Mouse (Mus musculus): ENCODE data around the gene Ints5. TPM values are rescaled to one million over a fixed set of nuclear protein-coding genes. Genes with fewer than 3 reads are reported as not detected.
"Not testable (repeated sequence)": the region's sequence is repeated elsewhere in the genome, so short reads cannot be mapped to it uniquely, and the experiment has no call there.

Ints5 gene
- polyA plus RNA-seq, 1 experiment from 2014 or later: 22.0 TPM

DNA sequence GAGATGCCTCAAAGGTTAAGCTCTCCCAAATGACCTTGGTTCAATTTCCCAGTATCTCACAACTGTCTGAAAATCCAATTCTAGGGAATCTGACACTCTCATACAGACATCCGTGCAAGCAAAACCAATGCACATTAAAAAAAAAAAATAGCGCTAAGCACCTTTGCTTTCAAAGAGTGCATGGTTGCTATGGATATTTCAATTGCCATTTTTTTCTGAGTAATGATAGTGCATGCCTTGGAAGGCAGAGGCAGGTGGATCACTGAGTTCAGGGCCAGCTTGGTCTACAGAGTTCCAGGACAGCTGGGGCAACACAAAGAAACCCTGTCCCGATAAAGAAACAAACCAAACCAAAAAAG is 11.8 kb upstream of the Ints5 start:
- Histone ChIP-seq H3K27ac (ENCODE audit: low read depth, low read length) (peak overlapping the region; percentile 85; the same call in 1 of the 2 replicates), H3K9me3 (ENCODE audit: control insufficient read depth, low read length) (no peaks in the 10 kb centered on the region), H3K27me3 (ENCODE audit: control insufficient read depth, insufficient read depth, low read length) (no peaks in the 10 kb centered on the region), H3K4me2 (ENCODE audit: low read depth, low read length) (peak overlapping the region; percentile 91), H3K4me1 (ENCODE audit: control insufficient read depth, insufficient read depth, low read length) (peaks cover 10% of the 10 kb centered on the region; the same call in 1 of the 2 replicates), H3K9ac (replicated peaks; ENCODE audit: low read depth, low read length) (peak overlapping the region; percentile 25; the same call in 1 of the 2 replicates), H3K4me3 (ENCODE audit: low read depth, low read length) (peak overlapping the region; percentile 76), H3K36me3 (ENCODE audit: control insufficient read depth, insufficient read depth, low read length) (0 out of 2 replicates have a peak, but pooled peaks cover 8% of the 10 kb centered on the region)
- no peak for ATAC-seq (ENCODE audit: low read depth)
- 10% methylated on average over 3 of the region's 3 CpGs for WGBS

DNA sequence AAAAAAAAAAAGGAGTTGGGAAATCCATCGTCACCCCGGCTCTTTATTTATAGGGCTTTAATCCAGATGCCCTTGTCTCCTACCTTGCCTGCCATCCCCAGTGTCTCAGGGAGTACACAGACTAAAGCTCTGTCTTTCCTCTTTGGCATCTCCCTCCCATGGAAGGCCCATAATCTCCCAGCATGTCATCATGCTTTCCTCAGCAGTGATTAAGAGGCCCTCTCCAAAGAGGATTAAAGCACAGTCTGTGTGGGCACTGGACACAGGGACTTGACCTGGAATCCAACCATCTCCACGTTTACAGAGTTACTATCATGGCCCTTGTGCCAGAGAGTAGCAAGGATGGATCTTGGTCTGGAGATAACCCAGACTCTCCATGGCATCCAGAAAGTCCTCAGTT is 9.2 kb upstream of the Ints5 start, which contains the start of the genes Lbhd1 and Gm49403:
Gene Lbhd1, plus strand, starts transcription at position 117 of the 400 bp plus-strand sequence.
Gene Gm49403, plus strand, starts transcription at position 315 of the 400 bp plus-strand sequence.
- Histone ChIP-seq H3K27me3 (ENCODE audit: control insufficient read depth, insufficient read depth, low read length) (no peaks in the 10 kb centered on the region), H3K4me3 (ENCODE audit: low read depth, low read length) (no peak within 1 kb of the TSS), H3K4me2 (ENCODE audit: low read depth, low read length) (no peak within 1 kb of the TSS), H3K9ac (replicated peaks; ENCODE audit: low read depth, low read length) (no peak within 1 kb of the TSS), H3K9me3 (ENCODE audit: control insufficient read depth, low read length) (no peaks in the 10 kb centered on the region), H3K36me3 (ENCODE audit: control insufficient read depth, insufficient read depth, low read length) (no peaks in the 10 kb centered on the region), H3K27ac (ENCODE audit: low read depth, low read length) (no peak within 1 kb of the TSS), H3K4me1 (ENCODE audit: control insufficient read depth, insufficient read depth, low read length) (peaks cover 18% of the 10 kb centered on the region)
- ATAC-seq (ENCODE audit: low read depth): no peak
- 86% methylated on average over 3 of the region's 3 CpGs for WGBS

DNA sequence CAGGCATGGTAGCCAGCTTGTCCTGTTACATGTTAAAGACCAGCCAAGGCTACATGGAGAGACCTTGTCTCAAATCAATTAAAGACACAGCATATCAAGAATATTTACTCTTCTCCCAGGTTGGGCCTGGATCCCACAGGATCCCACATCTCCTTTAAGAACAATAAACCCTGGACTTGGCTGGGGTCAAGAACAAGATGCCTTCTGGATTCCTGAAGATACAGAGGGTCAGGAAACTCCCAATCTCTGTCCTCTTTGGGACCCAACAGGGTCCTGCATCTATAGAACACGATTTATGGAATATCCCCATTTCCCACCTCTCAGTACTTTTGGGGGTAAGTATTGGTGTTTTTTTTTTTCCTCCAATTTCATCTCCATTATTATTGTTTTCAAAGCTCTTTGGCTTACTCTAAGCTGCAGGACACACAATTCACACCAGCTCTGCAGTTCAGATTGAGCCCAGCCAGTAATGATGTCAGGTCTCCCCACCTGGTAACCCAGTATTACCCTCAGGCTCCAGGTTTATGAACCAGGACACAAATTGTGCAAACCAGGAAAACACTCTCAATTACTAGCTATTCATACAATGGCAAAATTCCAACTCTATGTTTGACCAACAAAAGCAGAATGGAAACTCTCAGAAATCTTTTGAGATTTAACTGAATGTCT is 5.8 kb upstream of the Ints5 start:
- Histone ChIP-seq H3K36me3 (ENCODE audit: control insufficient read depth, insufficient read depth, low read length) (0 out of 2 replicates have a peak, but pooled peaks cover 3% of the 10 kb centered on the region), H3K4me1 (ENCODE audit: control insufficient read depth, insufficient read depth, low read length) (peaks cover 9% of the 10 kb centered on the region), H3K9ac (replicated peaks; ENCODE audit: low read depth, low read length) (no peak overlapping the region), H3K4me2 (ENCODE audit: low read depth, low read length) (no peak overlapping the region), H3K27me3 (ENCODE audit: control insufficient read depth, insufficient read depth, low read length) (no peaks in the 10 kb centered on the region), H3K9me3 (ENCODE audit: control insufficient read depth, low read length) (no peaks in the 10 kb centered on the region), H3K4me3 (ENCODE audit: low read depth, low read length) (no peak overlapping the region), H3K27ac (ENCODE audit: low read depth, low read length) (no peak overlapping the region)
- ATAC-seq (ENCODE audit: low read depth): no peak
- 54% methylated on average over 1 of the region's 1 CpGs for WGBS

DNA sequence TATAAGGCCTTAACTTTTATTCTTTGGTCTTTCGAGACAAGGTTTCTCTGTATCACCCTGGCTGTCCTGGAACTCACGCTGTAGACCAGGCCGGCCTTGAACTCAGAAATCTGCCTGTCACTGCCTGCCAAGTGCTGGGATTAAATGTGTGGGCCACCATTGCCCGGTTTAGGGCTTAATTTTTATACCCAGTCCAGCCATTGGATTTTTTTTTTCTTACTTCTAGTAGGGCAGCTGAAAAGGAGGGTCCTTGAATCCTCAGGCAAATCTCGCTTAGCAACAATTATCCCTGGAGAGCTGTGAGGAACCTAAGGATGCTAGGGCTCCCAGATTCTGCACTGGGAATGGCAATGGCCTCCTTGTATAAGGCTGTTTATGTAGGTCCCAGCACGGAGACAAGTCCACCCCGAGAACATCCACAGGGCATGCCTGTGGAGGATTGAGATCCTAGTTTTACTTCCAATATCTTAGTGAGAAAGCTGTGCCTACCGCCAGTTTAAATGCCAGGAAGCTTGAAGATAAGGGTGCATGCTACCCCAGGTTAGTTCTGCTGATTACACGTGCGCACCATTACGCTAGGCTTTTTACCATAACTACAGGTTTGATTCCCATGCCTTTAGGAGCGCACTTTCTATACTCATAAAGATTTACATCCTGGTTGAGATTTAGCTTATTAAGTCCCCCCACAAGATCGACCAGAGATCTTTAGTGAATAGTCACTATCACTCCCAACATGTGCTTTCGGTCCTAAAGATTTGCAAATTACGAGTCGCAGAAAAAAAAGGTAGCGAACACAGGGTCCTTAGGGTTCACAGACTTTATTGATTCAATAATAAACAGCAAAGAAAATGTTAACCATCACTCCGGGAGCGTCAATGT is 5.0 kb upstream of the Ints5 start:
- no peaks in the 10 kb centered on the region for H3K27me3 ChIP-seq (ENCODE audit: control insufficient read depth, insufficient read depth, low read length)
- peak overlapping the region; percentile 54 for H3K4me3 ChIP-seq (ENCODE audit: low read depth, low read length)
- no peak for ATAC-seq (ENCODE audit: low read depth)
- H3K9me3 ChIP-seq (ENCODE audit: control insufficient read depth, low read length): no peaks in the 10 kb centered on the region
- H3K4me2 ChIP-seq (ENCODE audit: low read depth, low read length): peak overlapping the region; percentile 80
- peak overlapping the region; percentile 71 for H3K9ac ChIP-seq (replicated peaks; ENCODE audit: low read depth, low read length)
- H3K36me3 ChIP-seq (ENCODE audit: control insufficient read depth, insufficient read depth, low read length): 0 out of 2 replicates have a peak, but pooled peaks cover 3% of the 10 kb centered on the region
- WGBS: 14% methylated on average over 19 of the region's 19 CpGs
- H3K4me1 ChIP-seq (ENCODE audit: control insufficient read depth, insufficient read depth, low read length): peaks cover 12% of the 10 kb centered on the region
- peak overlapping the region; percentile 80; the same call in 1 of the 2 replicates for H3K27ac ChIP-seq (ENCODE audit: low read depth, low read length)

DNA sequence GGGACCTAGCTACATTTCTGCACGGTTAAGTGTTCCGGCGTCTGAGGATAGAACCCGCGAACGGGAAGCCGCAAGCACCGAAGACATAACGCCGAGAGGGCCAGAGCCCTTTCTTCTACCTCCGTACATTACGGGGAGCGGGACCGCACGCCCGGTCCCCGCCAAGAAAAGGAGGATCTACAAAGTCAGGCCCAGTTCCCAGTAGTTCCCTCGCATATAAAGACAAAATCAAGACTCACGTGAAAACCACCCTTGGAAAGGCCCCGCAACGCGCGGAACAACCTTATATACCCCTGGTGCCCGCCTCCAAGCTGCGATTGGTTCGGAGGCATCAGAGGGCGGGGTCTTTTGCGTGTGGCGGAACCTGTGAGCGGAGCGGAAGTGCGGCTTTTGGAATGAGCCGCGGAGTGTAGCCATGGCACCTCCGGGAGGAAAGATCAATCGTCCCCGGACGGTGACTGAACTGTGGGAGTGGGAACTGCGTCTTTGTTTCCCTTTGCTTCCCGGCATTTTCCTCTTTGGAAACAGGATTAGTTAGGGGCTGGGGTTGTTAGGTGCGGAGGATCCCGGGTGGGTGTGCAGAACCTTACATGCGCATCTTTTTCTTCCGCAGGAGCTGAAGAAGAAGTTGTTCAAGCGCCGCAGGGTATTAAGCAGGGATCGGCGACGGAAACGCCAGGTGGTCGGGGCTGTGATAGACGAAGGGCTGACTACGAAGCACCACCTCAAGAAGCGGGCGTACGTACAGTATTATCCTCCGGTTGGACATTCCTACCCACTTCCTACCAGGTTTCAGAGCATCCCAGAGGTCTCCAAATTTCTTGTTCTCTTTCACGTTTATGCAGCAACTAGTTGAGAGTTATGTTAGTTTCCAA is 4.1 kb upstream of the Ints5 start, which contains the start of the genes 1810009A15Rik and Gm49416:
Gene 1810009A15Rik, plus strand, starts transcription at position 343 of the 875 bp plus-strand sequence.
Gene Gm49416, plus strand, starts transcription at position 416 of the 875 bp plus-strand sequence.
- ATAC-seq (ENCODE audit: low read depth): peak; percentile 96
- WGBS: under 1% methylated on average over 58 of the region's 58 CpGs
- Histone ChIP-seq H3K4me1 (ENCODE audit: control insufficient read depth, insufficient read depth, low read length) (peaks cover 16% of the 10 kb centered on the region), H3K9ac (replicated peaks; ENCODE audit: low read depth, low read length) (peak within 1 kb of the TSS; percentile 71), H3K9me3 (ENCODE audit: control insufficient read depth, low read length) (no peaks in the 10 kb centered on the region), H3K27me3 (ENCODE audit: control insufficient read depth, insufficient read depth, low read length) (no peaks in the 10 kb centered on the region), H3K4me3 (ENCODE audit: low read depth, low read length) (peak within 1 kb of the TSS; percentile 54), H3K36me3 (ENCODE audit: control insufficient read depth, insufficient read depth, low read length) (0 out of 2 replicates have a peak, but pooled peaks cover 3% of the 10 kb centered on the region), H3K27ac (ENCODE audit: low read depth, low read length) (peak within 1 kb of the TSS; percentile 80), H3K4me2 (ENCODE audit: low read depth, low read length) (peak within 1 kb of the TSS; percentile 80)

DNA sequence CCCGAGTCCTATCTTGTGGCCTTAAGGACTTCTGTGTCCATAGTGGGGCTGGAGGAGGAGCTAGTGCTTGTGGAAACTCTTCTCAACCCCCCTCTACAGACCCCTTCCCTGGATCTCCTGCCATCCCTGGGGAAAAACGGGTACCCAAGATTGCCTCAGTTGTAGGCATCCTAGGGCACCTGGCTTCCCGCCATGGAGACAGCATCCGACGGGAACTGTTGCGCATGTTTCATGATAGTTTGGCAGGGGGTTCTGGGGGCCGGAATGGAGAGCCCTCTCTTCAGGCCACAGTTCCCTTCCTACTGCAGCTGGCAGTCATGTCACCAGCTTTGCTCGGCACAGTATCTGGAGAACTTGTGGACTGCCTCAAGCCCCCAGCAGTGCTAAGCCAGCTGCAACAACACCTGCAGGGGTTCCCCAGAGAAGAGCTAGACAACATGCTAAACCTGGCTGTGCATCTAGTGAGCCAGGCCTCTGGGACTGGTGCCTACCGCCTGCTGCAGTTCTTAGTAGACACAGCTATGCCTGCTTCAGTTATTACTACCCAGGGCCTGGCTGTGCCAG is 2.7 kb downstream of the Ints5 start:
- Histone ChIP-seq H3K36me3 (ENCODE audit: control insufficient read depth, insufficient read depth, low read length) (peaks cover 7% of the 10 kb centered on the region; the same call in 1 of the 2 replicates), H3K27ac (ENCODE audit: low read depth, low read length) (no peak overlapping the region), H3K4me2 (ENCODE audit: low read depth, low read length) (no peak overlapping the region), H3K9me3 (ENCODE audit: control insufficient read depth, low read length) (no peaks in the 10 kb centered on the region), H3K9ac (replicated peaks; ENCODE audit: low read depth, low read length) (no peak overlapping the region), H3K4me1 (ENCODE audit: control insufficient read depth, insufficient read depth, low read length) (peaks cover 27% of the 10 kb centered on the region), H3K27me3 (ENCODE audit: control insufficient read depth, insufficient read depth, low read length) (no peaks in the 10 kb centered on the region), H3K4me3 (ENCODE audit: low read depth, low read length) (no peak overlapping the region)
- no peak for ATAC-seq (ENCODE audit: low read depth)
- 89% methylated on average over 9 of the region's 9 CpGs for WGBS

DNA sequence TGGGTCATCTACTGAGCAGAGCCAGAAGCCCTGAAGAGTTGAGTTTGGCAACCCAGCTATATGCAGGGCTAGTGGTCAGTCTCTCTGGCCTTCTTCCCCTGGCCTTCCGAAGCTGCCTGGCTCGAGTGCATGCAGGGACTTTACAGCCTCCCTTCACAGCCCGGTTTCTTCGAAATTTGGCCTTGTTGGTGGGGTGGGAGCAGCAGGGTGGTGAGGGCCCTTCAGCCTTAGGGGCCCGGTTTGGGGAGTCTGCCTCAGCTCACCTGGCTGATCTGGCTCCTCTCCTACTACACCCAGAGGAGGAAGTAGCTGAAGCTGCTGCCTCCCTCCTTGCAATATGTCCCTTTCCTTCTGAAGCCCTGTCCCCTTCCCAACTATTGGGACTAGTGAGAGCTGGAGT is 3.4 kb downstream of the Ints5 start:
- H3K36me3 ChIP-seq (ENCODE audit: control insufficient read depth, insufficient read depth, low read length); H3K4me3 ChIP-seq (ENCODE audit: low read depth, low read length); H3K27me3 ChIP-seq (ENCODE audit: control insufficient read depth, insufficient read depth, low read length); H3K4me2 ChIP-seq (ENCODE audit: low read depth, low read length); H3K27ac ChIP-seq (ENCODE audit: low read depth, low read length); H3K9ac ChIP-seq (replicated peaks; ENCODE audit: low read depth, low read length); H3K9me3 ChIP-seq (ENCODE audit: control insufficient read depth, low read length); ATAC-seq (ENCODE audit: low read depth): not testable (repeated sequence)
- H3K4me1 ChIP-seq (ENCODE audit: control insufficient read depth, insufficient read depth, low read length): peaks cover 27% of the 10 kb centered on the region
- WGBS: 90% methylated on average over 5 of the region's 5 CpGs

DNA sequence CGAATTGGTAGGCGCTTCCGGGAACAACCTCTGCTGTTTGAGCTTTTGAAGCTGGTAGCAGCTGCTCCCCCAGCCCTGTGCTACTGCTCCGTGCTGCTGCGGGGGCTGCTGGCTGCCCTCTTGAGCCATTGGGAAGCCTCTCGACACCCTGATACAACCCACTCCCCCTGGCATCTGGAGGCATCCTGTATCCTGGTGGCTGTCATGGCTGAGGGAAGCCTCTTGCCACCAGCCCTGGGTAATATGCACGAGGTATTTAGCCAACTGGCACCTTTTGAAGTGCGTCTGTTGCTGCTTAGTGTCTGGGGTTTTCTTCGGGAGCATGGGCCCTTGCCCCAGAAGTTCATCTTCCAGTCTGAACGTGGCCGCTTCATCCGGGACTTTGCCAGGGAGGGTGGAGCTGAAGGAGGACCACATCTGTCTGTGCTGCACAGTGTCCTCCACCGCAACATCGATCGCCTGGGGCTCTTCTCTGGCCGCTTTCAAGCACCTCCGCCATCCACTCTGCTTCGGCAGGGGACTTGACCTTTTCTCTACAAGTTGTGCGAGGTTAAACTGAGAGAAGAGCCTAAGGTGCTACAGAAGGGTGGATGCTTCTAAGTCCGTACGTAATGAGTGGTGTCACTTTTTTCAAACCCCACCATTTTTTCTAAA is 4.5 kb downstream of the Ints5 start:
- H3K4me3 ChIP-seq (ENCODE audit: low read depth, low read length): peak overlapping the region; percentile 76
- H3K27ac ChIP-seq (ENCODE audit: low read depth, low read length): peak overlapping the region; percentile 81
- H3K27me3 ChIP-seq (ENCODE audit: control insufficient read depth, insufficient read depth, low read length); H3K36me3 ChIP-seq (ENCODE audit: control insufficient read depth, insufficient read depth, low read length); H3K9me3 ChIP-seq (ENCODE audit: control insufficient read depth, low read length): not testable (repeated sequence)
- peak overlapping the region; percentile 77 for H3K4me2 ChIP-seq (ENCODE audit: low read depth, low read length)
- H3K9ac ChIP-seq (replicated peaks; ENCODE audit: low read depth, low read length): peak overlapping the region; percentile 44
- peak; percentile 45 for ATAC-seq (ENCODE audit: low read depth)
- H3K4me1 ChIP-seq (ENCODE audit: control insufficient read depth, insufficient read depth, low read length): peaks cover 26% of the 10 kb centered on the region
- 19% methylated on average over 21 of the region's 21 CpGs for WGBS
